Mouse (Mus musculus) forelimb bud, embryonic 11.5 days (tissue): ENCODE data around the gene Vps72.

ENCODE experiments used
- DNase-seq: peaks from one replicate; pipeline ENCODE4 v3.0.0-alpha.2; 2012; ENCODE audit warnings: low read depth, low spot score

Vps72 gene

DNA sequence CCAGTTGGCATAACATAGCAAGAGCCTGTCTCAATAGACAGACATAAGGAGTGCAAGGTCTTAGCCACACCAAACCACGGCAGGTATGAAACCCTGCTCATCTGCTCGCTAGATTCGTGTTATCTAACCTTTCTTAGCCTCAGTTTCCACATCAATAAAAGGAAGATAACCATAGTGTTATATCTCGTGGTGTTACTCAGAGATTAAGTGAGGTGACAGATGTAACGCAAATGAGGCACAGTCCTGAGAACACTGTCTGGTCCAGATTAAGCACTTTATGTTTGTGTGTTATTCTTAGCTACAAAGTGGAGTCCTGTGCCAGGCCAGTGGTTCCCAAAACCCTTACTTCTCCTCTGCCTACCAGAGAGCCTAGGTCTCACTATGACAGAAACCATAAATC is 54.0 kb downstream of the Vps72 start:
- no peak for DNase-seq

DNA sequence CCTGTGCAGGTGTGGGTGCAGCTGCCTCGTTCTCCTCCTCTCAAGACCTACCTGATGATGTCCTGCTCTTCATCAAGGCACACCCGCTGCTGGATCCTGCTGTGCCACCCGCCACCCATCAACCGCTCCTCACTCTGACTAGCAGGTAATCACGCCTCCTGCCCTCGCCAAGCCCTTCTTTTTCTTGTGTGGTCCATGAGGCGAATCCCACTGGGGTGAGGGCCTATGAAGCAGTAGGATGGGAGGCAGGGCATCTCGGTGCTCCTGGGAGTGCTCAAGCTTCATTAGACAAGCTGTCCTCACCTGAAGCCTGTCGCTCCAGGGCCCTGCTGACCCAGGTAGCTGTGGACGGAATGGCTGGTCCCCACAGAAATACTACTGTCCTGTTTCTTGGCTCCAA is 59.2 kb downstream of the Vps72 start:
- DNase-seq = no peak

DNA sequence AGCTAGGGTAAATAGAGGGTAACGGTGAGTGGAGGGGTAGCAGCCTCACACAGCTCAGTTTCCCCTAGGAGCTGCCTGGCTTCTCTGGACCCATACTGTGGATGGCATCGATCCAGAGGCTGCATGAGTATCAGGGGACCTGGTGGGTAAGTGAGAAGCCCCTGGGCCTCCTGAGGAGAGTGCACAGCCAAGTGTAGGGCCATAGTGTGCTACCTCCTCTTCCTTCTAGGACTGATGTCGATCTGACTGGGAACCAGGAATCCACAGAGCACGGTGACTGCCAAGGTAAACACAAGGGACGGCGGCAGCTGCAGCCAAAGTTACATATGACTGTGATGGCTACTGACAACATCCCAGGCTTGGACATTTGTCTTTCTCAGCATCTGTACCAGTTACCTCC is 60.3 kb downstream of the Vps72 start:
- no peak for DNase-seq
